In genomic region chr6:50566997-50567255, GRCm38 (mm10) we compare ENCODE assay signal across 8 mouse cellular contexts. TPM values are rescaled to one million over a fixed set of nuclear protein-coding genes. Genes with fewer than 3 reads are reported as not detected.
DNase-seq lines count a peak whose midpoint lies in the region; ATAC-seq and TF ChIP-seq lines count a peak whose summit lies in the region.

No protein-coding gene starts in this region.

- no peaks in the 10 kb centered on the region for H3K27me3 ChIP-seq in lung, embryonic 14.5 days (ENCODE audit: insufficient read depth, low read length)
- no peaks in the 10 kb centered on the region for H3K27me3 ChIP-seq in embryonic facial prominence, embryonic 13.5 days
- no peaks in the 10 kb centered on the region for H3K27me3 ChIP-seq in intestine, postnatal 0 days (replicated peaks; ENCODE audit: control insufficient read depth, insufficient read depth, low read length)
- H3K27me3 ChIP-seq in neural tube, embryonic 15.5 days (replicated peaks), result no peaks in the 10 kb centered on the region

- H3K4me3 ChIP-seq in lung, embryonic 14.5 days (ENCODE audit: low read depth, low read length), result peak overlapping the region; percentile 80
- H3K4me3 ChIP-seq in embryonic facial prominence, embryonic 13.5 days, result peak overlapping the region; percentile 79
- H3K4me3 ChIP-seq in intestine, postnatal 0 days (ENCODE audit: low read depth, low read length), result peak overlapping the region; percentile 71
- H3K4me3 ChIP-seq in neural tube, embryonic 15.5 days (replicated peaks), result peak overlapping the region; percentile 81

- H3K36me3 ChIP-seq in lung, embryonic 14.5 days (ENCODE audit: insufficient read depth), result peaks cover 16% of the 10 kb centered on the region; the same call in 1 of the 2 replicates
- peaks cover 15% of the 10 kb centered on the region for H3K36me3 ChIP-seq in embryonic facial prominence, embryonic 13.5 days
- peaks cover 9% of the 10 kb centered on the region; the same call in 1 of the 2 replicates for H3K36me3 ChIP-seq in intestine, postnatal 0 days (ENCODE audit: control insufficient read depth, insufficient read depth)
- H3K36me3 ChIP-seq in neural tube, embryonic 15.5 days, result peaks cover 17% of the 10 kb centered on the region; the same call in 1 of the 2 replicates

- ATAC-seq in lung, embryonic 14.5 days (ENCODE audit: insufficient read depth), result no peak
- peak; percentile 28; the same call in 1 of the 2 replicates for ATAC-seq in embryonic facial prominence, embryonic 13.5 days (ENCODE audit: insufficient number of reproducible peaks, insufficient read depth, low FRiP score, low TSS enrichment, low read depth)
- ATAC-seq in intestine, postnatal 0 days, result no peak
- no peak for ATAC-seq in neural tube, embryonic 15.5 days (ENCODE audit: low FRiP score)

- no peak for DNase-seq in lung, embryonic 14.5 days
- no peak for DNase-seq in lung, postnatal 4 days
- no peak for DNase-seq in adrenal gland, adult 18-20 months (ENCODE audit: low spot score in 2 of 2)
- DNase-seq in right cerebral cortex, postnatal 4 days, result no peak
- no peak for DNase-seq in urinary bladder, postnatal 25 days (ENCODE audit: low spot score)

- H3K4me1 ChIP-seq in lung, embryonic 14.5 days (ENCODE audit: insufficient read depth), result 0 out of 2 replicates have a peak, but pooled peaks cover 4% of the 10 kb centered on the region
- peaks cover 9% of the 10 kb centered on the region for H3K4me1 ChIP-seq in embryonic facial prominence, embryonic 13.5 days
- no peaks in the 10 kb centered on the region for H3K4me1 ChIP-seq in intestine, postnatal 0 days (replicated peaks; ENCODE audit: control insufficient read depth, insufficient read depth, low read length)
- H3K4me1 ChIP-seq in neural tube, embryonic 15.5 days, result peaks cover 12% of the 10 kb centered on the region

- H3K9me3 ChIP-seq in lung, embryonic 14.5 days (ENCODE audit: low read depth, low read length), result no peaks in the 10 kb centered on the region
- H3K9me3 ChIP-seq in embryonic facial prominence, embryonic 13.5 days, result no peaks in the 10 kb centered on the region
- no peaks in the 10 kb centered on the region for H3K9me3 ChIP-seq in intestine, postnatal 0 days (ENCODE audit: control insufficient read depth)
- no peaks in the 10 kb centered on the region for H3K9me3 ChIP-seq in neural tube, embryonic 15.5 days (replicated peaks)

- peak overlapping the region; percentile 82 for H3K4me2 ChIP-seq in lung, embryonic 14.5 days
- H3K4me2 ChIP-seq in embryonic facial prominence, embryonic 13.5 days, result peak overlapping the region; percentile 68
- peak overlapping the region; percentile 75 for H3K4me2 ChIP-seq in intestine, postnatal 0 days (replicated peaks; ENCODE audit: low read depth)
- peak overlapping the region; percentile 69 for H3K4me2 ChIP-seq in neural tube, embryonic 15.5 days

- 10% methylated on average over 6 of the region's 6 CpGs for WGBS in lung, embryonic 14.5 days
- WGBS in embryonic facial prominence, embryonic 13.5 days, result 18% methylated on average over 6 of the region's 6 CpGs
- 9% methylated on average over 6 of the region's 6 CpGs for WGBS in intestine, postnatal 0 days
- WGBS in neural tube, embryonic 15.5 days, result 16% methylated on average over 6 of the region's 6 CpGs

- peak overlapping the region; percentile 84 for H3K9ac ChIP-seq in lung, embryonic 14.5 days
- peak overlapping the region; percentile 93 for H3K9ac ChIP-seq in embryonic facial prominence, embryonic 13.5 days
- H3K9ac ChIP-seq in intestine, postnatal 0 days (ENCODE audit: low read depth, low read length), result peak overlapping the region; percentile 77
- H3K9ac ChIP-seq in neural tube, embryonic 15.5 days (replicated peaks), result peak overlapping the region; percentile 83

- peak overlapping the region; percentile 84 for H3K27ac ChIP-seq in lung, embryonic 14.5 days (ENCODE audit: low read depth)
- H3K27ac ChIP-seq in embryonic facial prominence, embryonic 13.5 days, result peak overlapping the region; percentile 73
- H3K27ac ChIP-seq in intestine, postnatal 0 days (ENCODE audit: low read depth, low read length), result peak overlapping the region; percentile 83
- peak overlapping the region; percentile 93 for H3K27ac ChIP-seq in neural tube, embryonic 15.5 days (replicated peaks)

- no peak for TF ChIP-seq CTCF in lung, embryonic 14.5 days (IDR thresholded peaks at IDR 0.05; ENCODE audit: low read depth)
- no peak for TF ChIP-seq CTCF in intestine, postnatal 0 days (IDR thresholded peaks at IDR 0.05; ENCODE audit: low read depth)

RNA-seq across cellular contexts. Expression of gene Cycs, which starts 0.6 kb away (rescaled TPM):
- polyA plus RNA-seq in lung, embryonic 14.5 days (2014; fragmentation: Nextera tagmentation; extraction: Ambion mirVana), result 58.0 and 63.6 TPM in 2 replicates
- 67.1 and 67.8 TPM in 2 replicates for polyA plus RNA-seq in embryonic facial prominence, embryonic 13.5 days (2015; fragmentation: Nextera tagmentation; extraction: Ambion mirVana)
- 132 and 157 TPM in 2 replicates for polyA plus RNA-seq in intestine, postnatal 0 days (2015; fragmentation: Nextera tagmentation; extraction: Ambion mirVana)
- polyA plus RNA-seq in neural tube, embryonic 15.5 days (2015; fragmentation: Nextera tagmentation; extraction: Ambion mirVana), result 83.8 and 90.0 TPM in 2 replicates
- 100 to 1,000 TPM in 1 of 2 experiments, 10 to 100 TPM in 1; 57.2 to 102 TPM for total RNA-seq in adrenal gland, adult 18-20 months (2021)

RNA-seq across cellular contexts. Expression of gene 4921507P07Rik, which starts 29.5 kb away (rescaled TPM):
- polyA plus RNA-seq in lung, embryonic 14.5 days (2014; fragmentation: Nextera tagmentation; extraction: Ambion mirVana), result 0.54 and 0.70 TPM in 2 replicates
- 0.43 and 0.52 TPM in 2 replicates for polyA plus RNA-seq in embryonic facial prominence, embryonic 13.5 days (2015; fragmentation: Nextera tagmentation; extraction: Ambion mirVana)
- 0.30 TPM in 2 replicates for polyA plus RNA-seq in intestine, postnatal 0 days (2015; fragmentation: Nextera tagmentation; extraction: Ambion mirVana)
- polyA plus RNA-seq in neural tube, embryonic 15.5 days (2015; fragmentation: Nextera tagmentation; extraction: Ambion mirVana), result 2.1 and 2.8 TPM in 2 replicates
- total RNA-seq in adrenal gland, adult 18-20 months (2021), result under 1 TPM; 0.13 to 0.26 TPM
